Mouse (Mus musculus) ES-E14 (cell line): ENCODE results near the gene H2-DMb2. TPM values are rescaled to one million over a fixed set of nuclear protein-coding genes. Genes with fewer than 3 reads are reported as not detected.

Experiments
- DNase-seq: peaks from one replicate; pipeline ENCODE4 v3.0.0-alpha.2; 2013; ENCODE audit warnings: low read depth, low spot score
- H3K27ac ChIP-seq: 2 replicates; pipeline ENCODE4 v1.5.1; 2012; ENCODE audit warnings: low read depth, mild to moderate bottlenecking, low read length, moderate library complexity, mixed read lengths; ENCODE audit not compliant: poor library complexity, insufficient read depth, severe bottlenecking
- H3K36me3 ChIP-seq: 2 replicates; pipeline ENCODE4 v1.6.1; 2012; ENCODE audit warnings: mild to moderate bottlenecking, low read length, moderate library complexity, mixed read lengths; ENCODE audit not compliant: control insufficient read depth, poor library complexity, insufficient read depth, severe bottlenecking
- H3K4me1 ChIP-seq, 2 experiments: fragments of 150-350 bp in 1 of 2; sonication (generic) in 1 of 2; 2 replicates each; pipeline ENCODE4 v1.6.1; 2012; ENCODE audit warnings: low read length in 2 of 2, mild to moderate bottlenecking in 1 of 2, mixed read lengths in 1 of 2; ENCODE audit not compliant: control insufficient read depth in 2 of 2, insufficient read depth in 2 of 2, poor library complexity in 1 of 2
- H3K4me3 ChIP-seq, 2 experiments: fragments of 150-350 bp in 1 of 2; sonication (generic) in 1 of 2; 2 replicates each; pipeline ENCODE4 v1.5.1; 2012; ENCODE audit warnings: low read length in 2 of 2, low read depth in 1 of 2, mild to moderate bottlenecking in 1 of 2, mixed read lengths in 1 of 2; ENCODE audit not compliant: insufficient read depth in 1 of 2, poor library complexity in 1 of 2, severe bottlenecking in 1 of 2
- H3K9ac ChIP-seq: 2 replicates; pipeline ENCODE4 v1.6.1; 2012; ENCODE audit warnings: low read depth, mild to moderate bottlenecking, low read length, mixed read lengths; ENCODE audit not compliant: poor library complexity, insufficient read depth, severe bottlenecking
- H3K9me3 ChIP-seq: fragments of 150-350 bp; sonication (generic); 2 replicates; pipeline ENCODE4 v1.6.1; 2012; ENCODE audit warnings: low read depth, mild to moderate bottlenecking, low read length; ENCODE audit not compliant: control insufficient read depth, insufficient read depth
- CHD2 ChIP-seq: IDR thresholded peaks from 2 replicates; pipeline ENCODE4 v1.6.1; 2014; ENCODE audit warnings: mild to moderate bottlenecking, low read depth, low read length, inconsistent platforms
- HCFC1 ChIP-seq: IDR thresholded peaks from 2 replicates; pipeline ENCODE4 v1.6.1; 2012; ENCODE audit warnings: low read length, inconsistent platforms, borderline replicate concordance; ENCODE audit not compliant: insufficient read depth
- MAFK ChIP-seq: IDR thresholded peaks from 2 replicates; pipeline ENCODE4 v1.6.1; 2014; ENCODE audit warnings: mild to moderate bottlenecking, low read depth, low read length, inconsistent platforms; ENCODE audit not compliant: insufficient read depth
- ZC3H11A ChIP-seq: IDR thresholded peaks from 2 replicates; pipeline ENCODE4 v1.6.1; 2012; ENCODE audit warnings: low read depth, mild to moderate bottlenecking, inconsistent platforms, low read length, borderline replicate concordance
- ZNF384 ChIP-seq: IDR thresholded peaks from 2 replicates; pipeline ENCODE4 v1.6.1; 2012; ENCODE audit warnings: low read depth, low read length, inconsistent platforms
- in situ Hi-C, 2 experiments: fragments of 600-800 bp; cut with MboI; formaldehyde crosslinking; loops; one replicate each; pipeline ENCODE4 v1.15.1; 2025; ENCODE audit warnings: low sequenced_read_pairs in 2 of 2, inconsistent platforms in 1 of 2; ENCODE audit not compliant: unreplicated experiment in 2 of 2
- total RNA-seq: library from RNA; depleted of rRNA; stranded (reverse); fragments of 300-350 nt; gene quantifications from 2 replicates; pipeline ENCODE4 v1.2.3, GENCODE M21; 2012

H2-DMb2 gene
- total RNA-seq, 1 experiment = 0.31 TPM

GRCm38 (mm10) chr17:34128944-34129791 lies 13.9 kb upstream of the H2-DMb2 start:
- Histone ChIP-seq H3K27ac (no peak overlapping the region), H3K9ac (0 out of 2 replicates have a peak overlapping the region, but pooled peaks have one; percentile 15), H3K9me3 (no peaks in the 10 kb centered on the region), H3K4me1 (peaks cover 3 to 19% of the 10 kb centered on the region in 2 experiments; a peak in 2 of 4 replicates), H3K36me3 (no peaks in the 10 kb centered on the region), H3K4me3 (peak overlapping the region; percentile 20 to 29; a peak in 2 of 4 replicates)
- in situ Hi-C loops = no loop called here
- TF ChIP-seq ZC3H11A (no peak), CHD2 (no peak), ZNF384 (no peak), MAFK (no peak), HCFC1 (no peak)
- DNase-seq = no peak

GRCm38 (mm10) chr17:34130073-34130947 lies 12.8 kb upstream of the H2-DMb2 start:
- H3K9ac ChIP-seq = no peak overlapping the region
- no peaks in the 10 kb centered on the region for H3K9me3 ChIP-seq
- H3K4me1 ChIP-seq = peaks cover 3 to 19% of the 10 kb centered on the region in 2 experiments; a peak in 2 of 4 replicates
- DNase-seq = no peak
- no peak for TF ChIP-seq MAFK
- no peaks in the 10 kb centered on the region for H3K36me3 ChIP-seq
- no peak overlapping the region for H3K4me3 ChIP-seq
- H3K27ac ChIP-seq = no peak overlapping the region
- in situ Hi-C loops = no loop called here

GRCm38 (mm10) chr17:34131911-34132310 lies 11.2 kb upstream of the H2-DMb2 start:
- Histone ChIP-seq H3K36me3 (no peaks in the 10 kb centered on the region), H3K27ac (no peak overlapping the region), H3K4me3 (no peak overlapping the region), H3K9me3 (no peaks in the 10 kb centered on the region), H3K4me1 (peaks cover 3 to 17% of the 10 kb centered on the region in 2 experiments; a peak in 2 of 4 replicates), H3K9ac (no peak overlapping the region)
- in situ Hi-C loops = no loop called here
- DNase-seq = no peak
- no peak for TF ChIP-seq ZC3H11A
- no peak for TF ChIP-seq MAFK
- TF ChIP-seq ZNF384 = no peak
- no peak for TF ChIP-seq HCFC1
- no peak for TF ChIP-seq CHD2

- in situ Hi-C loops = no loop called here
- Histone ChIP-seq H3K27ac (no peak overlapping the region), H3K36me3 (no peaks in the 10 kb centered on the region), H3K4me3 (no peak overlapping the region), H3K9me3 (no peaks in the 10 kb centered on the region), H3K4me1 (peaks cover 2 to 9% of the 10 kb centered on the region in 2 experiments; a peak in 1 of 4 replicates), H3K9ac (no peak overlapping the region)
- TF ChIP-seq HCFC1 (no peak), ZC3H11A (no peak), MAFK (no peak), ZNF384 (no peak), CHD2 (no peak)
- no peak for DNase-seq
These were observed 9.8 kb upstream of the H2-DMb2 start for GRCm38 (mm10) chr17:34133289-34133688.
